Mouse (Mus musculus) cerebellum, adult 2 months (tissue): Measurements from ENCODE around the gene Sdk2.

Source experiments
- CTCF ChIP-seq: fragments of 200-500 bp; IDR thresholded peaks from 2 replicates; pipeline ENCODE4 v1.5.1; 2011; ENCODE audit warnings: low read depth, mild to moderate bottlenecking, control low read depth, low read length, moderate library complexity, borderline replicate concordance; ENCODE audit not compliant: insufficient read depth
- POLR2A ChIP-seq: fragments of 200-500 bp; IDR thresholded peaks from 2 replicates; pipeline ENCODE4 v1.6.1; 2011; ENCODE audit warnings: low read length, control low read depth, borderline replicate concordance; ENCODE audit not compliant: insufficient read depth

DNA sequence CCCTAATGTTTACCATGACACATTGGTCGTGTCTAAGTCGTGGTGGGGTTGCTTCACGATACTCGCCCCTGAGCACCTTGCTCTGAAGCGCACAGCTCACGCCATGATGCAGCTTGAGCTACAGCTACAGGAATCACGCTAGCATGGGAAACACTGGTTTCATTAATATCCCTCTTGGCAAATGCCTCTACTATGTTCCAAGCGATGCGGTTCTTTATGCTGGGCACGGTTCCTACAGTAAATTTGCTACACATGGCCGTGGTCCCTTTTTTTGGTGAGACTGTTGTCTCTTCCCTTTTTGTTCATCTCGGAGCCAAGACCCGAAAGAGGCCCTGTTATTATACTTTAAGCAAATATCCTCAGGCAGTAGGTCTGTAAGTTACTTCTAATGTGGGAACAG lies 295.7 kb downstream of the Sdk2 start:
- TF ChIP-seq CTCF (no peak), POLR2A (no peak)
